Mouse (Mus musculus): Measurements from ENCODE around the gene Shpk.

GRCm38 (mm10) chr11:73225856-73226255 lies 26.6 kb downstream of the Shpk start:
- TF ChIP-seq POLR2A (IDR thresholded peaks at IDR 0.05; ENCODE audit: insufficient read depth, low read length) (no peak), EP300 (IDR thresholded peaks at IDR 0.05; ENCODE audit: insufficient read depth, low read depth, low read length) (no peak)
